Mouse (Mus musculus) B cell, adult (primary cell): ENCODE measurements around the gene Apol8. TPM values are rescaled to one million over a fixed set of nuclear protein-coding genes. Genes with fewer than 3 reads are reported as not detected.

Source experiments
- total RNA-seq: library from RNA; stranded (reverse); gene quantifications from 4 replicates; pipeline ENCODE4 v1.2.4, GENCODE M21; 2023; ENCODE audit not compliant: inconsistent age

The Apol8 gene
- 7.2 to 17.5 TPM (median 12.8 TPM) in 4 replicates for total RNA-seq

GRCm38 (mm10) chr15:77756848-77757247, at the start of gene Apol8:
Apol8 (minus strand) TSS chr15:77757003.

GRCm38 (mm10) chr15:77728739-77729138, 28.1 kb downstream of the Apol8 start, which contains the start of gene Apol9b:
Apol9b (plus strand) TSS chr15:77729039.

GRCm38 (mm10) chr15:77698656-77699055, 58.1 kb downstream of the Apol8 start, which contains the start of gene Apol7e:
Apol7e (plus strand) TSS chr15:77698857.

Other genes with a start within 250 kb of the Apol8 start
- not detected in 4 replicates for gene Apol11a, start 248.7 kb downstream of the Apol8 start, total RNA-seq
- 0.57 to 5.0 TPM (median 0.74 TPM) in 4 replicates for gene Apol7c, start 223.7 kb downstream of the Apol8 start, total RNA-seq
- not detected in 4 replicates for gene 1700025B11Rik, start 195.1 kb downstream of the Apol8 start, total RNA-seq
- 0.21 to 0.38 TPM in 2 of 4 replicates, not detected in the others for gene Apol10b, start 160.9 kb downstream of the Apol8 start, total RNA-seq
- gene Gm36245, start 157.7 kb downstream of the Apol8 start, total RNA-seq: not detected in 4 replicates
- gene Apol11b, start 113.7 kb downstream of the Apol8 start, total RNA-seq: not detected in 4 replicates
- 0.26 TPM in 1 of 4 replicates, not detected in the others for gene Apol7e, start 58.1 kb downstream of the Apol8 start, total RNA-seq
- not detected in 4 replicates for gene Apol9b, start 28.0 kb downstream of the Apol8 start, total RNA-seq
- 808 to 852 TPM (median 811 TPM) in 4 replicates for gene Myh9, start 85.2 kb upstream of the Apol8 start, total RNA-seq
- gene Txn2, start 172.0 kb upstream of the Apol8 start, total RNA-seq: 77.4 to 94.7 TPM (median 83.7 TPM) in 4 replicates
- gene Foxred2, start 199.7 kb upstream of the Apol8 start, total RNA-seq: 8.8 to 10.2 TPM (median 9.5 TPM) in 4 replicates
- gene Eif3d, start 213.8 kb upstream of the Apol8 start, total RNA-seq: 157 to 171 TPM (median 161 TPM) in 4 replicates